Mouse (Mus musculus): ENCODE data around the gene Cfap20. TPM values are rescaled to one million over a fixed set of nuclear protein-coding genes. Genes with fewer than 3 reads are reported as not detected.
"Not testable (repeated sequence)": the region's sequence is repeated elsewhere in the genome, so short reads cannot be mapped to it uniquely, and the experiment has no call there.

The Cfap20 gene
- polyA plus RNA-seq, 1 experiment from 2014 or later = 146 TPM

DNA sequence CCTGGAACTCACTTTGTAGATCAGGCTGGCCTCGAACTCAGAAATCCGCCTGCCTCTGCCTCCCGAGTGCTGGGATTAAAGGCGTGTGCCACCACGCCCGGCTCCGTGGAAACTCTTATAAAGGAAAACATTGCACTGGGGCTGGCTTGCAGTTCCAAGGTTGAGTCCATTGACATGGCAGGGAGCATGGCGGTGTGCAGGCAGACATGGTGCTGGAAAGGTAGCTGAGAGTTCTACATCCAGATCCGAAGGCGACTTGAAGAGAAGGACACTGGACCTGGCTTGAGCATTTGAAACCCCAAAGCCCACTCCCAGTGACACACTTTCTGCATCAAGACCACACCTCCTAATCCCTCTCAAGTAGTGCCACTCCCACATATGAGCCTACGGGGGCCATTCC is 55.7 kb downstream of the Cfap20 start:
- not testable (repeated sequence) for H3K36me3 ChIP-seq (replicated peaks); H3K9me3 ChIP-seq; H3K4me3 ChIP-seq; DNase-seq (ENCODE audit: extremely low spot score, low spot score); H3K4me1 ChIP-seq; H3K27me3 ChIP-seq (ENCODE audit: poor library complexity, severe bottlenecking); H3K27ac ChIP-seq
- WGBS = 94% methylated on average over 11 of the region's 11 CpGs

DNA sequence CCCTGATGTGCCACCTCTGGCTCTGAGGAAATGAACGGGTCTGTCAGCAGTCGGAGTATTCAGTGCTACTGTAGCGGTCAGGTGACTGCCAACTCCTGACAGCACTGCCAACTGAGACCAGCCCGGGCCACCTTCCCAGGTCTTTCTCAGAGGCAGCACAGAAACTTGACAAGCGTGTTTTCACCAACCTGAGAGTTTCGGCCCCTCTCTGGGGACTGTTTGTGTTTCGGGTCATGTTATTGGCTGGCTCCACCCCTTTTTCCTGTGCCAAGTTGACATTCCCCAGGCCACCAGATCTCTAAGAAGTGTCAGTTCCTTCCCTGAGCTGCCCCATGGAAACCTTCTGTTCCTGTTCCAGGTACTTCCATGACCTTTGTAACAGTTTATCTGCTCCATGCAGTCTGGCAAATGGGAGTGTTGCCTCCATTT is 56.8 kb downstream of the Cfap20 start:
- 60% methylated on average over 7 of the region's 7 CpGs for WGBS
- H3K27me3 ChIP-seq (ENCODE audit: poor library complexity, severe bottlenecking) = no peaks in the 10 kb centered on the region
- no peak for DNase-seq (ENCODE audit: extremely low spot score, low spot score)
- 0 out of 2 replicates have a peak, but pooled peaks cover 2% of the 10 kb centered on the region for H3K4me1 ChIP-seq
- H3K36me3 ChIP-seq (replicated peaks) = peaks cover 10% of the 10 kb centered on the region
- H3K4me3 ChIP-seq = no peak overlapping the region
- no peaks in the 10 kb centered on the region for H3K9me3 ChIP-seq
- no peak overlapping the region for H3K27ac ChIP-seq

DNA sequence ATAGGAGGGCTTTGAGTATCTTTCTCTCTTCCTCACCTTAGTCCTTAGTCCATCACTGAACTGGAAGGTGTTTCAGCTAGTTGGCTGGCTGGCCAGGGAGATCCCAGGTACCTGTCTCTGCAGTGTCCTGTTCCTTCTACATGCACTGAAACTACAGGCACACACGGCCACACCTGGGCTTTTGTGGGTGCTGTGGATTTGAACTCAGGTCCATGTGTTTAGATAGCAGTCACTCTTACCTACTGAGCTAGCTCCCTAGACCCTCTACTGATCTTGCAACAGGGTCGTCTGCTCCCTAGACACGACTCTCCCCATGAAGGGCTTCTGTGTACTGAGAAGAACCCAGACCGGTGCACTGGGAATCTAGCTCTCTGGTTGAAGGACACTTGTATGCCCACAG is 57.6 kb downstream of the Cfap20 start:
- 85% methylated on average over 4 of the region's 4 CpGs for WGBS

DNA sequence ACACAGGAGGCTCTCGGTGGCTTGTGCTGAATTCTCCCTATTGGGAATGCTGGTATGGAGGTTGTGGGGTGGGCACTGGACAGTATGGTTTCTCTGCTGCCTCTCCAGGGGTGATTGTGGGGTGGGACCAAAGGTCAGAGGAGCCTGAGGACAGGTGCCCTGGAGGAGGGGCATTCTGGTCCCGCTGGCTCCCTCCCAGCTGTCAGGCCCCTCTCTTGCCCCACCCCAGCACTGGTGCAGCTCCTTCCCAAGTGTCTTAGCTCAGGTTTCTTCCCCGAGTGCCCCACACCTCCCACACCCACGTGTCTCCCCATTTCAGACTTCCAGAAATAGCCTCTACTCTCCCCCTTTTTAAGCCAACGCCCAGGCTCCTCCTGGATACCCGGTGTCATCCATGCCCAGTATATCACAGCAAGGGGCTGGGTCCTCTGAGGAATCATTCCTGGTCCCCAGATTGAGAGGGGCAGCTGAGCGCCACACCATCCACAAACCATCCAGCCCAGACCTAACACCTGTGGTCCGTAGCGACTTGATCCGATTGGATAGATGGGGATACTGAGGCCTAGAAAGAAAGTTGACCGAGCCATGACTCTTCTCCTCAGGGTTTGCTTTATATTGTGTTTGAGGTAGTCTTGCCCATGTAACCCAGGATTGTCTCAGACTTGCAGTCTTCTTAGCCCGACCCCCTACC is 58.2 kb downstream of the Cfap20 start:
- peaks cover 24% of the 10 kb centered on the region for H3K36me3 ChIP-seq (replicated peaks)
- H3K4me3 ChIP-seq = no peak overlapping the region
- 0 out of 2 replicates have a peak, but pooled peaks cover 2% of the 10 kb centered on the region for H3K4me1 ChIP-seq
- no peaks in the 10 kb centered on the region for H3K27me3 ChIP-seq (ENCODE audit: poor library complexity, severe bottlenecking)
- H3K9me3 ChIP-seq = no peaks in the 10 kb centered on the region
- H3K27ac ChIP-seq = no peak overlapping the region
- DNase-seq (ENCODE audit: extremely low spot score, low spot score) = no peak
- WGBS = 88% methylated on average over 12 of the region's 12 CpGs

More for the DNA sequence above, 57.6 kb downstream of the Cfap20 start:
- H3K4me1 ChIP-seq = 0 out of 2 replicates have a peak, but pooled peaks cover 2% of the 10 kb centered on the region
- no peak overlapping the region for H3K27ac ChIP-seq
- peaks cover 17% of the 10 kb centered on the region for H3K36me3 ChIP-seq (replicated peaks)
- no peak for DNase-seq (ENCODE audit: extremely low spot score, low spot score)
- no peaks in the 10 kb centered on the region for H3K27me3 ChIP-seq (ENCODE audit: poor library complexity, severe bottlenecking)
- no peaks in the 10 kb centered on the region for H3K9me3 ChIP-seq
- H3K4me3 ChIP-seq = no peak overlapping the region

DNA sequence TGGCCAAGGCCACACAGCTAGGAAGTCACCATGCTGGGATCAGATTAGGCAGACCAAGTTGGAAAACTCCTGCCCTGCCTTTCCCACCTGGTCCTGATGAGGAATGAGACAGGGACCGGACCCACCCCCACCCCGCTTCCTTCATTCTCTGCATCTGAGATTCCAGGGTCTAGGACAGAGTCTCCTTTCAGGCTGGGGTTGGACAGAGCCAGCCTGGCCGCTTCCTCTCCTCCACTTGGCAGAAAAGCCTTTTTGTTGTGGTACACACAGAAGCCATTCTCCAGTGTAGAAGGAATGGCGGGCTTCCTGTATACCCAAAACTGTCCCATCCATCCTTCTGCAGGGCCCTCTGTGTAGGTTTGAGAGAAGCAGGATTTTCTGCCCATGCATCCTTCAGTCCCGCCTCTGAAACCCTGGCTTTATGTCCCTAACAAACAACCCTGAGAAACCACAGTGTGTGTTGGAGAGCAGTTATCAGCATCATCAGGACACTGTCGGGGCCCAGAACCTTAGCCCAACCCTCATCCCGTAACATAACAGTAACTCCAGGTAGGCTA is 59.2 kb downstream of the Cfap20 start:
- no peak overlapping the region for H3K27ac ChIP-seq
- 81% methylated on average over 7 of the region's 7 CpGs for WGBS
- H3K9me3 ChIP-seq = no peaks in the 10 kb centered on the region
- H3K4me3 ChIP-seq = no peak overlapping the region
- H3K27me3 ChIP-seq (ENCODE audit: poor library complexity, severe bottlenecking) = no peaks in the 10 kb centered on the region
- H3K4me1 ChIP-seq = 0 out of 2 replicates have a peak, but pooled peaks cover 2% of the 10 kb centered on the region
- peaks cover 34% of the 10 kb centered on the region for H3K36me3 ChIP-seq (replicated peaks)
- no peak for DNase-seq (ENCODE audit: extremely low spot score, low spot score)

DNA sequence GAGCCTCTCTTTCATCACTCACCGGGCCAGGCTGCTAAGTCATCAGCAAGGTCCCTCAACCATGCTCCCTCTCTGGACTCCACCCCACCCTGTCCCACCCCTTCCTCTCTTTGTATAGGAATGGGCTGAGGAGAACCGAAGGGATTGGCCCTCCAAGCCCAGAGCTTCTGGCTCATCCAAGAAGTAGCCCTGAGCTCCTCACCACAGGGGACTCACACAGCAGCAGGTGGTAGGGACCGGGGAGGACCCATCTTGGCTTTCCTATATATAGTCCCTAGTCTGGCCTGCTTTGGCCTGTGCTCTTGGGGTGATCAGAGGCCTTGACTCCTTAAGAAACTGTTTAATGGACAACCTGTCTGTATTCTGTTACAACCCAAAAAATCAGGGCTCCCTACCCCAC is 60.2 kb downstream of the Cfap20 start:
- H3K4me1 ChIP-seq = peaks cover 7% of the 10 kb centered on the region
- peaks cover 44% of the 10 kb centered on the region for H3K36me3 ChIP-seq (replicated peaks)
- H3K9me3 ChIP-seq = no peaks in the 10 kb centered on the region
- no peaks in the 10 kb centered on the region for H3K27me3 ChIP-seq (ENCODE audit: poor library complexity, severe bottlenecking)
- no peak for DNase-seq (ENCODE audit: extremely low spot score, low spot score)
- WGBS = 89% methylated on average over 3 of the region's 3 CpGs
- H3K4me3 ChIP-seq = no peak overlapping the region
- no peak overlapping the region for H3K27ac ChIP-seq

DNA sequence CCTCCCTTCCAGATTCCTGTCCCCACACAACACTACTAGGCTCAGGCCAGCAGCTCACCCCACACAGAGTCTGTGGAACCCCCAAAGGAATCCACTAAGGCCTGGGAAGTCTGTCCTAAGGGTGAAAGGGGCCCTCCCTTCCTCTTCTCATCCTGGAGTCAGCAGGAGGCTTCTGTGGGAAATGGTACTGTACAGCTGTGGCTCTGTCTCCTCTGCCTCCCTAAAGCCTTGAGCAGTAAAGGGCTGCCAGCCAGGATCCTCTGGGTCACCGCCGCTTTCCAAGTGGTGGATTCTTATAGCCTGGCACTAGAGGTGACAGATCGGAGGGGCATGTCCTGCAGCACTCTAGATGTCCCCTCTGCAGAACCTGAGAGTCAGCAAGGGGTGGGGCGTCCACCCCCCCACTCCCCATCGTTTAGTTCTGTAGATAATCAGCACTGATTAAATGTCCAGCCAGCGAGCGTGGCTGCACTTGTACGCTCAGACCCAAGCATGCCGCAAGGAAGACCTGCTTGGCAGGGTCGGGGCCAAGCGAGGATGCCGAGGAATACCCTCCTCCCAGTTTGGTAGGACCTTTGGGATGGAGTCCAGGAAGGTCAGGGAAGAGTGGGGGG is 61.2 kb downstream of the Cfap20 start:
- Histone ChIP-seq H3K27ac (no peak overlapping the region), H3K9me3 (no peaks in the 10 kb centered on the region), H3K4me3 (no peak overlapping the region), H3K36me3 (replicated peaks) (peaks cover 53% of the 10 kb centered on the region), H3K4me1 (peaks cover 12% of the 10 kb centered on the region), H3K27me3 (ENCODE audit: poor library complexity, severe bottlenecking) (no peaks in the 10 kb centered on the region)
- WGBS = 91% methylated on average over 12 of the region's 12 CpGs
- DNase-seq (ENCODE audit: extremely low spot score, low spot score) = no peak

Other genes starting within 250 kb of the Cfap20 start
- 4.4 and 5.5 TPM in 2 replicates for gene Kifc3, start 232.1 kb downstream of the Cfap20 start, polyA plus RNA-seq (2016; fragmentation: Nextera tagmentation; extraction: Ambion mirVana)
- 0.14 and 0.25 TPM in 2 replicates for gene Cngb1, start 128.3 kb downstream of the Cfap20 start, polyA plus RNA-seq (2016; fragmentation: Nextera tagmentation; extraction: Ambion mirVana)
- gene Tepp, start 124.3 kb downstream of the Cfap20 start, polyA plus RNA-seq (2016; fragmentation: Nextera tagmentation; extraction: Ambion mirVana) = not detected in 2 replicates
- gene Zfp319, start 102.9 kb downstream of the Cfap20 start, polyA plus RNA-seq (2016; fragmentation: Nextera tagmentation; extraction: Ambion mirVana) = 10.6 and 10.7 TPM in 2 replicates
- 50.5 and 53.1 TPM in 2 replicates for gene Usb1, start 102.6 kb downstream of the Cfap20 start, polyA plus RNA-seq (2016; fragmentation: Nextera tagmentation; extraction: Ambion mirVana)
- gene Mmp15, start 82.6 kb downstream of the Cfap20 start, polyA plus RNA-seq (2016; fragmentation: Nextera tagmentation; extraction: Ambion mirVana) = 11.1 TPM in 2 replicates
- 15.2 and 15.9 TPM in 2 replicates for gene Csnk2a2, start 55.2 kb upstream of the Cfap20 start, polyA plus RNA-seq (2016; fragmentation: Nextera tagmentation; extraction: Ambion mirVana)
- gene Ccdc113, start 99.2 kb upstream of the Cfap20 start, polyA plus RNA-seq (2016; fragmentation: Nextera tagmentation; extraction: Ambion mirVana) = 0.15 TPM in 1 of 2 replicates, not detected in the other
- not detected in 2 replicates for gene Prss54, start 141.5 kb upstream of the Cfap20 start, polyA plus RNA-seq (2016; fragmentation: Nextera tagmentation; extraction: Ambion mirVana)
- 34.9 and 37.1 TPM in 2 replicates for gene Gins3, start 198.6 kb upstream of the Cfap20 start, polyA plus RNA-seq (2016; fragmentation: Nextera tagmentation; extraction: Ambion mirVana)
- 14.7 and 16.7 TPM in 2 replicates for gene Ndrg4, start 242.1 kb upstream of the Cfap20 start, polyA plus RNA-seq (2016; fragmentation: Nextera tagmentation; extraction: Ambion mirVana)

Measured in forebrain, embryonic 10.5 days (tissue).